Mouse (Mus musculus) olfactory bulb, adult 2 months (tissue): ENCODE data around the gene 1810055G02Rik.

Source experiments
- CTCF ChIP-seq: fragments of 200-500 bp; IDR thresholded peaks from 2 replicates; pipeline ENCODE4 v1.5.1; 2012; ENCODE audit warnings: low read depth, mild to moderate bottlenecking, low read length, moderate library complexity; ENCODE audit not compliant: insufficient read depth
- POLR2A ChIP-seq: fragments of 200-500 bp; IDR thresholded peaks from 2 replicates; pipeline ENCODE4 v1.6.1; 2012; ENCODE audit warnings: mild to moderate bottlenecking, low read depth, low read length, moderate library complexity; ENCODE audit not compliant: insufficient read depth

DNA sequence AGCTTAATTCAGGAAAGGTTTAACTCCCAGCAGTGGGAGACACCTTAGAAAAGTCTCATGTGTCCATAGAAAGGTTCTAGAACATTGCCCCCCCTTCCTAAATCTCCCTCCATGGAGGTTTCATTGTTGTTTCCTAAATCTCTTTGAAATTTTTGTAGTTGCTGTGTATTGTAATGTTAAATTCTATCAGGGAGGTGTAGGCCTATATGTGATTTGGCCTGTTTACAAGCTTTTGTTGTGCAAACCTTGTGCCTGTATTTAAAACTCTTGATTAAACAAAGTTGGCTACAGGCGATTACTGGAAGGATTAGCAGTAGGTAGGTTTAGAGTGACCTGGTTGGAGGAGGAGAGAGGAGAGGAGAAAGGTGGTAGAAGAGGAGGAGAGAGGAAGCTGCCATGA lies 49.8 kb downstream of the 1810055G02Rik start:
- TF ChIP-seq POLR2A (no peak), CTCF (no peak)
